Mouse (Mus musculus): ENCODE measurements around the gene Pin4. TPM values are rescaled to one million over a fixed set of nuclear protein-coding genes. Genes with fewer than 3 reads are reported as not detected.
"Not testable (repeated sequence)": the region's sequence is repeated elsewhere in the genome, so short reads cannot be mapped to it uniquely, and the experiment has no call there.

The Pin4 gene
- polyA plus RNA-seq, 1 experiment from 2014 or later, result 60.2 TPM

- H3K4me3 ChIP-seq (replicated peaks; ENCODE audit: low read length), result no peak overlapping the region
- 22% methylated on average over 7 of the region's 7 CpGs for WGBS
- 0 out of 2 replicates have a peak, but pooled peaks cover 5% of the 10 kb centered on the region for H3K27me3 ChIP-seq (ENCODE audit: control insufficient read depth, insufficient read depth, low read length)
- peak overlapping the region; percentile 30 for H3K4me2 ChIP-seq (replicated peaks)
- DNase-seq (ENCODE audit: low spot score) (peak; percentile 57), ATAC-seq (ENCODE audit: low FRiP score) (peak; percentile 87)
- H3K9ac ChIP-seq, result no peak overlapping the region
- H3K36me3 ChIP-seq (replicated peaks; ENCODE audit: control insufficient read depth, insufficient read depth), result no peaks in the 10 kb centered on the region
- H3K27ac ChIP-seq, result peak overlapping the region; percentile 87
- peaks cover 20% of the 10 kb centered on the region for H3K4me1 ChIP-seq (replicated peaks; ENCODE audit: control insufficient read depth, insufficient read depth, low read length)
- H3K9me3 ChIP-seq (ENCODE audit: control insufficient read depth, low read length), result no peaks in the 10 kb centered on the region
Measured at GRCm38 (mm10) chrX:102081573-102082279, 37.5 kb upstream of the Pin4 start.

- WGBS, result 21% methylated on average over 5 of the region's 5 CpGs
- Histone ChIP-seq H3K9me3 (ENCODE audit: control insufficient read depth, low read length) (no peaks in the 10 kb centered on the region), H3K4me1 (replicated peaks; ENCODE audit: control insufficient read depth, insufficient read depth, low read length) (peaks cover 20% of the 10 kb centered on the region), H3K36me3 (replicated peaks; ENCODE audit: control insufficient read depth, insufficient read depth) (no peaks in the 10 kb centered on the region), H3K4me3 (replicated peaks; ENCODE audit: low read length) (no peak overlapping the region), H3K4me2 (replicated peaks) (peak overlapping the region; percentile 17; the same call in 1 of the 2 replicates), H3K9ac (no peak overlapping the region), H3K27me3 (ENCODE audit: control insufficient read depth, insufficient read depth, low read length) (0 out of 2 replicates have a peak, but pooled peaks cover 9% of the 10 kb centered on the region), H3K27ac (peak overlapping the region; percentile 87)
- peak; percentile 42; the same call in 1 of the 2 replicates for ATAC-seq (ENCODE audit: low FRiP score)
- DNase-seq (ENCODE audit: low spot score), result no peak
Measured at GRCm38 (mm10) chrX:102082340-102082739, 36.9 kb upstream of the Pin4 start.

- Histone ChIP-seq H3K9me3 (ENCODE audit: control insufficient read depth, low read length) (no peaks in the 10 kb centered on the region), H3K36me3 (replicated peaks; ENCODE audit: control insufficient read depth, insufficient read depth) (no peaks in the 10 kb centered on the region), H3K27ac (no peak overlapping the region), H3K4me3 (replicated peaks; ENCODE audit: low read length) (no peak overlapping the region), H3K27me3 (ENCODE audit: control insufficient read depth, insufficient read depth, low read length) (peaks cover 16% of the 10 kb centered on the region; the same call in 1 of the 2 replicates), H3K4me2 (replicated peaks) (no peak overlapping the region), H3K4me1 (replicated peaks; ENCODE audit: control insufficient read depth, insufficient read depth, low read length) (peaks cover 20% of the 10 kb centered on the region), H3K9ac (no peak overlapping the region)
- 88% methylated on average over 8 of the region's 8 CpGs for WGBS
- ATAC-seq (ENCODE audit: low FRiP score) (no peak), DNase-seq (ENCODE audit: low spot score) (no peak)
Measured at GRCm38 (mm10) chrX:102085798-102086443, 33.3 kb upstream of the Pin4 start.

- no peak for ATAC-seq (ENCODE audit: low FRiP score)
- Histone ChIP-seq H3K4me2 (replicated peaks) (no peak overlapping the region), H3K36me3 (replicated peaks; ENCODE audit: control insufficient read depth, insufficient read depth) (no peaks in the 10 kb centered on the region), H3K4me1 (replicated peaks; ENCODE audit: control insufficient read depth, insufficient read depth, low read length) (no peaks in the 10 kb centered on the region), H3K27ac (no peak overlapping the region), H3K9ac (no peak overlapping the region), H3K9me3 (ENCODE audit: control insufficient read depth, low read length) (no peaks in the 10 kb centered on the region), H3K4me3 (replicated peaks; ENCODE audit: low read length) (no peak overlapping the region), H3K27me3 (ENCODE audit: control insufficient read depth, insufficient read depth, low read length) (peaks cover 22% of the 10 kb centered on the region; the same call in 1 of the 2 replicates)
- no peak for DNase-seq (ENCODE audit: low spot score)
- WGBS, result 81% methylated on average over 3 of the region's 3 CpGs
Measured at GRCm38 (mm10) chrX:102090605-102091004, 28.6 kb upstream of the Pin4 start.

DNA sequence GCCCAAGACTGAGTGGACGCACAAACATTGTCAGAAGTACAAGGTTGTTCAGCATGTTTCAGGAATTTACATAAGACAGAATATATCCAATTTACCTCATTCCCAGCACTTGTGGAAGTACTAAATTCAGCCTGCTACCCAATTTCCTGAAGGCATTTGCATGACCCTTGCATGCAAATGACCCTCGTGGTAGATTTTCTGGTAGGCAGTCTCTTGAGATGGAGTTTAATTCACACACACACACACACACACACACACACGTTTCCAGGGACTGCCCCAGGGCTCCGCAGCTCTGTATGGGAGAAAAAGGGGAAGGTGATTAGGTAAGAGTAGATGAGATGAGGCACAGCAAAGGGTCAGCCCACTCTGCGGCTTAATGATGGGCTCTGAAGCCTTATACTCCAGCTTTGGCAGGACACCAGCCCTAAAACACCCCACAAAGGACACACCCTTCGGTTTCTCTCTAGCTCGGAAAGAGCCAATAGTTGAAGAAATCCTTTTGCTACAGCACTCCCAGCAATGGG is 24.8 kb upstream of the Pin4 start:
- H3K9me3 ChIP-seq (ENCODE audit: control insufficient read depth, low read length), result no peaks in the 10 kb centered on the region
- peaks cover 7% of the 10 kb centered on the region for H3K27me3 ChIP-seq (ENCODE audit: control insufficient read depth, insufficient read depth, low read length)
- no peak overlapping the region for H3K27ac ChIP-seq
- no peak overlapping the region for H3K4me2 ChIP-seq (replicated peaks)
- ATAC-seq (ENCODE audit: low FRiP score) (no peak), DNase-seq (ENCODE audit: low spot score) (no peak)
- H3K4me1 ChIP-seq (replicated peaks; ENCODE audit: control insufficient read depth, insufficient read depth, low read length), result no peaks in the 10 kb centered on the region
- H3K36me3 ChIP-seq (replicated peaks; ENCODE audit: control insufficient read depth, insufficient read depth), result no peaks in the 10 kb centered on the region
- no peak overlapping the region for H3K4me3 ChIP-seq (replicated peaks; ENCODE audit: low read length)
- 72% methylated on average over 6 of the region's 7 CpGs for WGBS
- H3K9ac ChIP-seq, result no peak overlapping the region

- no peaks in the 10 kb centered on the region for H3K4me1 ChIP-seq (replicated peaks; ENCODE audit: control insufficient read depth, insufficient read depth, low read length)
- no peak overlapping the region for H3K4me3 ChIP-seq (replicated peaks; ENCODE audit: low read length)
- H3K27me3 ChIP-seq (ENCODE audit: control insufficient read depth, insufficient read depth, low read length), result peaks cover 9% of the 10 kb centered on the region; the same call in 1 of the 2 replicates
- no peaks in the 10 kb centered on the region for H3K9me3 ChIP-seq (ENCODE audit: control insufficient read depth, low read length)
- WGBS, result 66% methylated on average over 7 of the region's 7 CpGs
- DNase-seq (ENCODE audit: low spot score) (no peak), ATAC-seq (ENCODE audit: low FRiP score) (no peak)
- no peak overlapping the region for H3K9ac ChIP-seq
- H3K4me2 ChIP-seq (replicated peaks), result no peak overlapping the region
- H3K36me3 ChIP-seq (replicated peaks; ENCODE audit: control insufficient read depth, insufficient read depth), result no peaks in the 10 kb centered on the region
- no peak overlapping the region for H3K27ac ChIP-seq
Measured at GRCm38 (mm10) chrX:102101886-102102285, 17.4 kb upstream of the Pin4 start.

DNA sequence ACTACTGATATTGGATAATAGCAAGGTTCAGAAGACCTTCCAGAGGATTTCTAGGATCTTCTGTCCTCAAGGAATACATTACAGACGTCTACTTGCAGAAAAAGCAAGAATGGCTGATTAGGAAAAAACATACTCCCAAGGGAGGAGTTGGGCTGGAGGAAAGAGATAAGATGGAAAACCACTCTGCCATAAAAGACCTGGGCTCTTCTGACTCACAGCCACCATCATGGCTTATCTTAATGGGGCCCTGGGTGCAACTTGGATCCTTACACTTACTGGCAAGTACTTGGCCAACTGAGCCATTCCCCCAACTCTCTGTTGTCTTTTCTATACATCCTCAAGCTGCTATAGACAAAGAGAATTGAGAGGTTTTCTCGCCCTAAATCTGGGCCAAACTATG is 15.4 kb upstream of the Pin4 start:
- not testable (repeated sequence) for H3K27ac ChIP-seq; DNase-seq (ENCODE audit: low spot score); H3K4me2 ChIP-seq (replicated peaks); H3K4me1 ChIP-seq (replicated peaks; ENCODE audit: control insufficient read depth, insufficient read depth, low read length); H3K36me3 ChIP-seq (replicated peaks; ENCODE audit: control insufficient read depth, insufficient read depth); H3K9ac ChIP-seq; H3K27me3 ChIP-seq (ENCODE audit: control insufficient read depth, insufficient read depth, low read length); H3K9me3 ChIP-seq (ENCODE audit: control insufficient read depth, low read length); ATAC-seq (ENCODE audit: low FRiP score); H3K4me3 ChIP-seq (replicated peaks; ENCODE audit: low read length)
- WGBS, result 67% methylated on average over 2 of the region's 2 CpGs

DNA sequence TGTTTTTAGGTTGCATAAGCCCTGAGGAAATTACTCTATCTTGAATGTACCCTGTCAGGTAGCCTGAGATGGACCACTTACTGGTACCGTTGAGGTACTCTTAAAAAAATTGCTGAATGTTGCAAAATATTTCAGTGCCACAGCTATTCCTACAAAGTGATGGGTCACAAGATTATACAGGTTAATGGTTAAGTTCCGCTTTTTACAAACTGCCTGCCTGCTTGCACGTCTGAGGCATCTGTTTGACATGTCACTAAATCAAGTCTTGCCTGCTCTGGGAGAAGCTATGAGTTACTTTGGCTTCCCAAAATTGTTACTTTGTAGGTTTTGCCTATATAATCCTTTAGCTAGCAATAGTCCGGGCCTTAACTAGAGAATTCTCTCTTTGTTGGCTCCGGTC is 9.9 kb upstream of the Pin4 start:
- not testable (repeated sequence) for H3K4me3 ChIP-seq (replicated peaks; ENCODE audit: low read length); DNase-seq (ENCODE audit: low spot score); H3K4me1 ChIP-seq (replicated peaks; ENCODE audit: control insufficient read depth, insufficient read depth, low read length); H3K9me3 ChIP-seq (ENCODE audit: control insufficient read depth, low read length); H3K27ac ChIP-seq; H3K27me3 ChIP-seq (ENCODE audit: control insufficient read depth, insufficient read depth, low read length); H3K9ac ChIP-seq; ATAC-seq (ENCODE audit: low FRiP score); H3K36me3 ChIP-seq (replicated peaks; ENCODE audit: control insufficient read depth, insufficient read depth); H3K4me2 ChIP-seq (replicated peaks)
- 76% methylated on average over 5 of the region's 5 CpGs for WGBS

DNA sequence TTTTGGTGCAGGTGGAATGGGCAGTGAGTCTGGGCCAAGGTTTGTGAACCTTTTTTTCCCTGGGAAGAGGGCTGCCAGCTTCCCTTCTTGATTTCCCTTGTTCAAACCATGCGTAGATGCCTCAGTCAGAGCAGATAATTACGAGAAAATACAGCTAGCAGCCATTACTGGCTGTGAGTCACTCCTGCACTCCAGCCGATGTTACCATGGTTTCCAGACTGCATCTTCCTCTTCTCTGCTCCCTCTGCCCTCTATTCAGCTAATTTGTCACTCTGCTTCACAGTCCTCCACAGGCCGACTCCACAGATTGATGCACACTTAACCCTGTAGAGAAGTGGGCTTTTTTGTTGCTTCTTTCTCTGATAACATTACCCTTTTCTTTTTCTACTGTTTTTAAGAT is 3.6 kb upstream of the Pin4 start:
- no peaks in the 10 kb centered on the region for H3K9me3 ChIP-seq (ENCODE audit: control insufficient read depth, low read length)
- DNase-seq (ENCODE audit: low spot score) (peak; percentile 30), ATAC-seq (ENCODE audit: low FRiP score) (no peak)
- H3K4me2 ChIP-seq (replicated peaks), result no peak overlapping the region
- no peaks in the 10 kb centered on the region for H3K36me3 ChIP-seq (replicated peaks; ENCODE audit: control insufficient read depth, insufficient read depth)
- H3K27ac ChIP-seq, result peak overlapping the region; percentile 68
- 30% methylated on average over 4 of the region's 4 CpGs for WGBS
- no peak overlapping the region for H3K9ac ChIP-seq
- H3K4me3 ChIP-seq (replicated peaks; ENCODE audit: low read length), result no peak overlapping the region
- 0 out of 2 replicates have a peak, but pooled peaks cover 2% of the 10 kb centered on the region for H3K4me1 ChIP-seq (replicated peaks; ENCODE audit: control insufficient read depth, insufficient read depth, low read length)
- H3K27me3 ChIP-seq (ENCODE audit: control insufficient read depth, insufficient read depth, low read length), result no peaks in the 10 kb centered on the region; the same call in 1 of the 2 replicates

Measured in hindbrain, embryonic 14.5 days (tissue).